Mouse (Mus musculus) forebrain, postnatal 0 days (tissue): ENCODE measurements at regions not wholly inside any gene's neighbourhood (a gene's known extent, or its start where the extent isn't known, plus 50 kb on each side); places are given as distances from the start of the nearest gene placed in this dataset.

ENCODE experiments used
- ATAC-seq: fragments of 200-750 bp; cut with Nextera tagmentation; 2 replicates; pipeline ENCODE4 v1.8.0; 2017; ENCODE audit warnings: mild to moderate bottlenecking, moderate library complexity
- DNase-seq: peaks from one replicate; pipeline ENCODE4 v3.0.0-alpha.2; 2015
- H3K27ac ChIP-seq: fragments of 300-500 bp; sonication (generic); 2 replicates; pipeline ENCODE4 v1.5.1; 2014; ENCODE audit warnings: low read depth, mild to moderate bottlenecking, antibody characterized with exemption, low read length, moderate library complexity, mixed read lengths
- H3K27me3 ChIP-seq: fragments of 300-500 bp; sonication (generic); 2 replicates; pipeline ENCODE4 v1.6.1; 2014; ENCODE audit warnings: mild to moderate bottlenecking, low read length, mixed read lengths; ENCODE audit not compliant: insufficient read depth
- H3K36me3 ChIP-seq: fragments of 300-500 bp; sonication (generic); 2 replicates; pipeline ENCODE4 v1.6.1; 2014; ENCODE audit warnings: mild to moderate bottlenecking, moderate library complexity; ENCODE audit not compliant: insufficient read depth
- H3K4me1 ChIP-seq: fragments of 300-500 bp; sonication (generic); 2 replicates; pipeline ENCODE4 v1.6.1; 2014; ENCODE audit warnings: antibody characterized with exemption; ENCODE audit not compliant: insufficient read depth
- H3K4me2 ChIP-seq: fragments of 300-500 bp; sonication (generic); 2 replicates; pipeline ENCODE4 v1.6.1; 2014; ENCODE audit warnings: low read depth, mild to moderate bottlenecking, moderate library complexity
- H3K4me3 ChIP-seq: fragments of 300-500 bp; sonication (generic); 2 replicates; pipeline ENCODE4 v1.5.1; 2014; ENCODE audit warnings: low read depth, low read length, mixed read lengths
- H3K9ac ChIP-seq: fragments of 300-500 bp; sonication (generic); 2 replicates; pipeline ENCODE4 v1.6.1; 2014; ENCODE audit warnings: mild to moderate bottlenecking
- H3K9me3 ChIP-seq: fragments of 300-500 bp; sonication (generic); 2 replicates; pipeline ENCODE4 v1.6.1; 2016; ENCODE audit warnings: low read length
- CTCF ChIP-seq: sonication (generic); IDR thresholded peaks from 2 replicates; pipeline ENCODE4 v1.5.1; 2016; ENCODE audit warnings: antibody characterized with exemption, control low read depth, low read depth
- WGBS: fragments of 180-500 bp; shearing (Covaris S2); extraction: QIAGEN DNeasy Blood & Tissue Kit; methylation state at CpG from one replicate; pipeline ENCODE4 v1.1.7; 2014; 5-methylcytosine and 5-hydroxymethylcytosine counted together

GRCm38 (mm10) chr3:142981221-142981620 is 99.4 kb upstream of the Pkn2 start:
- Histone ChIP-seq H3K27ac (no peak overlapping the region), H3K4me3 (no peak overlapping the region), H3K36me3 (no peaks in the 10 kb centered on the region), H3K27me3 (no peaks in the 10 kb centered on the region), H3K4me2 (no peak overlapping the region), H3K4me1 (no peaks in the 10 kb centered on the region), H3K9ac (no peak overlapping the region), H3K9me3 (no peaks in the 10 kb centered on the region)
- no peak for DNase-seq
- ATAC-seq, result no peak
- TF ChIP-seq CTCF, result no peak
- WGBS, result 66% methylated on average over 3 of the region's 3 CpGs

GRCm38 (mm10) chr3:142979161-142979560 is 97.4 kb upstream of the Pkn2 start:
- Histone ChIP-seq H3K9me3 (no peaks in the 10 kb centered on the region), H3K4me2 (no peak overlapping the region), H3K36me3 (no peaks in the 10 kb centered on the region), H3K27ac (no peak overlapping the region), H3K27me3 (no peaks in the 10 kb centered on the region), H3K4me1 (no peaks in the 10 kb centered on the region), H3K4me3 (no peak overlapping the region), H3K9ac (no peak overlapping the region)
- ATAC-seq (no peak), DNase-seq (peak; percentile 22)
- WGBS, result 11% methylated on average over 4 of the region's 4 CpGs
- no peak for TF ChIP-seq CTCF

GRCm38 (mm10) chr3:142976519-142977394 is 95.0 kb upstream of the Pkn2 start:
- Histone ChIP-seq H3K27ac (no peak overlapping the region), H3K36me3 (no peaks in the 10 kb centered on the region), H3K9me3 (no peaks in the 10 kb centered on the region), H3K4me3 (no peak overlapping the region), H3K4me2 (no peak overlapping the region), H3K27me3 (no peaks in the 10 kb centered on the region), H3K9ac (no peak overlapping the region), H3K4me1 (no peaks in the 10 kb centered on the region)
- TF ChIP-seq CTCF, result no peak
- ATAC-seq (no peak), DNase-seq (no peak)
- 51% methylated on average over 7 of the region's 7 CpGs for WGBS

- H3K36me3 ChIP-seq, result no peaks in the 10 kb centered on the region
- H3K9ac ChIP-seq, result no peak overlapping the region
- H3K9me3 ChIP-seq, result no peaks in the 10 kb centered on the region
- H3K4me2 ChIP-seq, result no peak overlapping the region
- H3K27me3 ChIP-seq, result no peaks in the 10 kb centered on the region
- ATAC-seq, result no peak
- no peak overlapping the region for H3K27ac ChIP-seq
- DNase-seq, result no peak
- no peak for TF ChIP-seq CTCF
- no peaks in the 10 kb centered on the region for H3K4me1 ChIP-seq
- no peak overlapping the region for H3K4me3 ChIP-seq
- WGBS, result 83% methylated on average over 8 of the region's 8 CpGs
Observed at GRCm38 (mm10) chr3:142975606-142976005, 93.8 kb upstream of the Pkn2 start.

DNA sequence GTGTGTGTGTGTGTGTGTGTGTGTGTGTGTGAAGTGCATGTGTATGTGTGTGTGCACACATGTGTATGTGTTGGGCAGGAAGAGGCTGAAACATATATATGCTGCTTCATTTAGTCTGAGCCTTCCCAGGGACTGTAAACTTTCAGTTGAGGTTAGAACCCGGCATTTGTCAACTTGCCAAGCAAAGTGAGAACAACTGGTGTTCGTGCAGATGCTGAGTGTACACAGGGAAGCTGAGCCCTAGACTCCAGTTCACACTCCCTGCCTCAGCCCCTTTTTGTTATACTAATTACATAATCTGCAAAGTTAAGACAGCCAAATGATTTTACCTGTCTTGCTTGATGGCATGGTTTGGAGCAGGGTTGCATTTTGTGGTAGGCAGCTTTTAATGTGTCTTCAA is 87.7 kb upstream of the Pkn2 start:
- no peaks in the 10 kb centered on the region for H3K36me3 ChIP-seq
- no peak overlapping the region for H3K4me2 ChIP-seq
- ATAC-seq (no peak), DNase-seq (no peak)
- H3K4me3 ChIP-seq, result no peak overlapping the region
- WGBS, result 60% methylated on average over 2 of the region's 2 CpGs
- H3K9ac ChIP-seq, result no peak overlapping the region
- H3K27ac ChIP-seq, result no peak overlapping the region
- no peaks in the 10 kb centered on the region for H3K4me1 ChIP-seq
- no peaks in the 10 kb centered on the region for H3K27me3 ChIP-seq
- no peaks in the 10 kb centered on the region for H3K9me3 ChIP-seq
- TF ChIP-seq CTCF, result no peak

DNA sequence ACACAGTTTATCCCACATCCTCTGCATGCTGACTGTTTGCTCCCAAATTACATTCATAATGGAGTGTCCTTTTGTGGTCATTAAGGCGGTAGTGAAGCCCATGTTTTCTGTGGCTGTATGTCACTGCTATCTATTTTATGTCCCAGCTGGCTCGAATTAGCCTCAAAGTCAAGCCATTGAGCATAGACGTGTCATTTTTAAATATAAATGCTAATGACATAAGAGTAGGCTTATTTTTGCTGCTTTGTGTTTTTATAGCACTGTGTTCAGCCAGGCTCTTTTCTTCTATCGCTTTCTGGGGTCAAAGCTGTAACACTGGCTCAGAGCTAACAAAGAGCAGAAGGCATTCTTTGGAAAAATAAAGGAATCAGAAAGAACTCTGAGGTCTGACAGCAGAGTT is 83.8 kb upstream of the Pkn2 start:
- Histone ChIP-seq H3K27ac (no peak overlapping the region), H3K9ac (no peak overlapping the region), H3K9me3 (no peaks in the 10 kb centered on the region), H3K27me3 (no peaks in the 10 kb centered on the region), H3K36me3 (no peaks in the 10 kb centered on the region), H3K4me3 (no peak overlapping the region), H3K4me1 (no peaks in the 10 kb centered on the region), H3K4me2 (no peak overlapping the region)
- TF ChIP-seq CTCF, result no peak
- 57% methylated on average over 4 of the region's 4 CpGs for WGBS
- DNase-seq (no peak), ATAC-seq (no peak)

DNA sequence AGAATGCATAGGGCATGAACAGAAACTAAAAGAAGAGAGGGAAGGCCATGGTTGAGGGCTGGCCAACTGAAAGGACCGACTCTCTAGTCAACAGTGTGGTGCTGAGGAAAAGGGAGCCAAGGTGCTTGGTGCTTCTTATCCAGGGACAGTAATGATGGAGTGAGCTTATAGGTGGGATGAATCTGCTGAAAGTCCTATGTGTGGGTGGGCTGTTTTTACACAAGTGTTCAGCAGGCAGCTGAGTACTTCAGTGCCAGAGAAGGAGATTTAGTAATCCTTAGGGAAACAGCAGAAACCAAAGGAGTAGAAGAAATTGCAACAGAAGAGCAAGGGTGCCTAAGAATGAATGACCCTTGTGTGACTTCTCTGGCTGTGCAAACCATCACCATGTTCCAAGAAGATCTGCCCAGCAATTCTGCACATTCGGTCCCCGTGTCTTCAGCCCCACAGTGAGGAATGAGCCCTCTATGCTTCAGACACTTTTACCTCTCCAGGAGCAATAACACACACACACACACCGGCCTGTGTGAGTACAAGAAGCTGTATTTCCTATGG is 82.1 kb upstream of the Pkn2 start:
- Histone ChIP-seq H3K4me2 (no peak overlapping the region), H3K27ac (no peak overlapping the region), H3K4me1 (no peaks in the 10 kb centered on the region), H3K9me3 (no peaks in the 10 kb centered on the region), H3K4me3 (no peak overlapping the region), H3K36me3 (no peaks in the 10 kb centered on the region), H3K27me3 (no peaks in the 10 kb centered on the region), H3K9ac (no peak overlapping the region)
- DNase-seq, result no peak
- 94% methylated on average over 4 of the region's 4 CpGs for WGBS
- ATAC-seq, result no peak
- no peak for TF ChIP-seq CTCF
